Mouse (Mus musculus) G1E (cell line): ENCODE data around the gene Znrf4. TPM values are rescaled to one million over a fixed set of nuclear protein-coding genes. Genes with fewer than 3 reads are reported as not detected.
"Not testable (repeated sequence)": the region's sequence is repeated elsewhere in the genome, so short reads cannot be mapped to it uniquely, and the experiment has no call there.

Experiments used
- ATAC-seq: 2 replicates; pipeline ENCODE4 v1.8.0; 2016; ENCODE audit warnings: mild to moderate bottlenecking; ENCODE audit not compliant: insufficient number of reproducible peaks, poor library complexity, low FRiP score, severe bottlenecking; ENCODE audit errors: extremely low read depth
- DNase-seq: peaks from one replicate; pipeline ENCODE4 v3.0.0; 2012; ENCODE audit warnings: low spot score
- H3K27me3 ChIP-seq: 2 replicates; pipeline ENCODE4 v1.6.1; 2012; ENCODE audit warnings: mild to moderate bottlenecking, low read length, inconsistent platforms; ENCODE audit not compliant: insufficient read depth
- H3K36me3 ChIP-seq: replicated peaks from 2 replicates; pipeline ENCODE3; 2012; ENCODE audit warnings: mild to moderate bottlenecking, inconsistent platforms
- H3K4me1 ChIP-seq: 2 replicates; pipeline ENCODE4 v1.6.1; 2012; ENCODE audit warnings: low read depth, low read length, inconsistent platforms, mixed read lengths; ENCODE audit not compliant: insufficient read depth
- H3K4me3 ChIP-seq: 2 replicates; pipeline ENCODE4 v1.5.1; 2012; ENCODE audit warnings: low read depth, mild to moderate bottlenecking, inconsistent platforms, low read length, moderate library complexity, mixed read lengths
- H3K9me3 ChIP-seq: replicated peaks from 2 replicates; pipeline ENCODE4 v1.6.1; 2012; ENCODE audit warnings: inconsistent platforms
- CTCF ChIP-seq: IDR thresholded peaks from 2 replicates; pipeline ENCODE4 v1.5.1; 2012; ENCODE audit warnings: low read depth, low read length, inconsistent platforms, mixed read lengths
- GATA1 ChIP-seq: IDR thresholded peaks from 2 replicates; pipeline ENCODE4 v1.6.1; 2012; ENCODE audit warnings: borderline replicate concordance, low read length, inconsistent platforms, mixed read lengths
- GATA2 ChIP-seq: IDR thresholded peaks from 2 replicates; pipeline ENCODE4 v1.6.1; 2012; ENCODE audit warnings: low read depth, low read length, inconsistent platforms, borderline replicate concordance
- POLR2AphosphoS5 ChIP-seq: IDR thresholded peaks from 2 replicates; pipeline ENCODE4 v1.6.1; 2012; ENCODE audit warnings: low read depth, low read length, inconsistent platforms; ENCODE audit not compliant: insufficient replicate concordance
- TAL1 ChIP-seq: conservative IDR thresholded peaks from 2 replicates; pipeline ENCODE4 v1.6.1; 2012; ENCODE audit warnings: low read depth, low read length, inconsistent platforms, mixed read lengths
- polyA plus RNA-seq: library from polyadenylated mRNA; stranded (reverse); fragments of >175 nt; gene quantifications from 2 replicates; pipeline ENCODE4 v1.2.3, GENCODE M21; 2012
- total RNA-seq, 2 experiments: library from RNA; stranded (forward) in 1 of 2; stranded (reverse) in 1 of 2; fragments of 200-1000 nt in 1 of 2; fragments of >200 nt in 1 of 2; fragmentation: Nextera tagmentation in 1 of 2; gene quantifications; 2 replicates each; pipeline ENCODE4 v1.2.3; 2014 to 2017

Gene Znrf4
- total and polyA plus RNA-seq, 3 experiments, result not detected

GRCm38 (mm10) chr17:56507161-56508068 lies 4.8 kb downstream of the Znrf4 start:
- peaks cover 30% of the 10 kb centered on the region; the same call in 1 of the 2 replicates for H3K27me3 ChIP-seq
- peak; percentile 85 for DNase-seq
- peak; percentile 90 for ATAC-seq

GRCm38 (mm10) chr17:56506417-56507065 lies 5.7 kb downstream of the Znrf4 start:
- peak overlapping the region; percentile 69; the same call in 1 of the 2 replicates for H3K4me3 ChIP-seq

More at GRCm38 (mm10) chr17:56507161-56508068, 4.8 kb downstream of the Znrf4 start:
- Histone ChIP-seq H3K4me3 (peak overlapping the region; percentile 69), H3K9me3 (peaks cover 41% of the 10 kb centered on the region), H3K36me3 (no peaks in the 10 kb centered on the region), H3K4me1 (peaks cover 33% of the 10 kb centered on the region)
- TF ChIP-seq POLR2AphosphoS5 (no peak), TAL1 (no peak), CTCF (no peak), GATA2 (no peak), GATA1 (no peak)

GRCm38 (mm10) chr17:56505401-56505800 lies 6.8 kb downstream of the Znrf4 start:
- DNase-seq (no peak), ATAC-seq (no peak)
- TF ChIP-seq TAL1 (no peak), POLR2AphosphoS5 (no peak), GATA1 (no peak), CTCF (no peak), GATA2 (no peak)
- H3K4me1 ChIP-seq, result peaks cover 33% of the 10 kb centered on the region
- peaks cover 21% of the 10 kb centered on the region for H3K9me3 ChIP-seq
- H3K36me3 ChIP-seq, result no peaks in the 10 kb centered on the region
- H3K4me3 ChIP-seq, result no peak overlapping the region
- peaks cover 22% of the 10 kb centered on the region for H3K27me3 ChIP-seq

More at GRCm38 (mm10) chr17:56506417-56507065, 5.7 kb downstream of the Znrf4 start:
- Histone ChIP-seq H3K27me3 (peaks cover 22% of the 10 kb centered on the region; the same call in 1 of the 2 replicates), H3K9me3 (peaks cover 32% of the 10 kb centered on the region), H3K36me3 (no peaks in the 10 kb centered on the region), H3K4me1 (peaks cover 33% of the 10 kb centered on the region)
- TF ChIP-seq CTCF, result no peak
- TF ChIP-seq POLR2AphosphoS5, result no peak
- TF ChIP-seq GATA1, result no peak
- TF ChIP-seq GATA2, result no peak
- no peak for TF ChIP-seq TAL1
- ATAC-seq, result no peak
- no peak for DNase-seq

GRCm38 (mm10) chr17:56502526-56502925 lies 9.7 kb downstream of the Znrf4 start:
- H3K36me3 ChIP-seq, result no peaks in the 10 kb centered on the region

GRCm38 (mm10) chr17:56501635-56502400 lies 10.4 kb downstream of the Znrf4 start:
- not testable (repeated sequence) for H3K4me1 ChIP-seq, DNase-seq, ATAC-seq, H3K36me3 ChIP-seq, H3K4me3 ChIP-seq
- H3K9me3 ChIP-seq, result peaks cover 17% of the 10 kb centered on the region
- peaks cover 33% of the 10 kb centered on the region for H3K27me3 ChIP-seq

More at GRCm38 (mm10) chr17:56502526-56502925, 9.7 kb downstream of the Znrf4 start:
- ATAC-seq, result no peak
- Histone ChIP-seq H3K4me3 (no peak overlapping the region), H3K9me3 (peaks cover 16% of the 10 kb centered on the region), H3K4me1 (peaks cover 15% of the 10 kb centered on the region), H3K27me3 (peaks cover 32% of the 10 kb centered on the region)
- TF ChIP-seq GATA2, result no peak
- no peak for TF ChIP-seq CTCF
- TF ChIP-seq POLR2AphosphoS5, result no peak
- no peak for TF ChIP-seq TAL1
- TF ChIP-seq GATA1, result no peak
- DNase-seq, result no peak
